ENCODE assay signal across 16 mouse cellular contexts in the genomic region with DNA sequence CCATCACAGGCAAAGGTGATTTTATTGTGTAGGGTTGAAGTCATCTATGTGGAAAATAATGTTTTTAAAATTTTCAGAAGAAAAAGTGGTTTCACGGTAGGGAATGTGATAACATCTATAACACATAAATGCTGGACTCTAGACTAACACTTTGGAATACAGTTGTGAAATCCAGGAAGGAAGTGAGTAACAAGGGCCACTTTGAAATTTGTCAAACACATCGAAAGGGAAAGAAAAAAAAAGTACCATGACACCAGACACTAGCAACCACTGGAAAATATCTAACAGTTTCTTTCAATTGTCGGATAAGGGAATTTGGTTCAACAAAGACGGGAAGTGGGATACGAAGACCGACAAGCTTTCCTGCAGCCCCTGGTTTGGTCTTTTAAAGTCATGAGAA.
DNase-seq lines count a peak whose midpoint lies in the region; ATAC-seq and TF ChIP-seq lines count a peak whose summit lies in the region.
"Had no signal": no experiment of that assay in that cellular context is flagged by ENCODE, and none has a peak within 500 bp of the region (broad histone marks: within the 10 kb centered on the region; RNA-seq: fewer than 3 reads in every experiment).

No protein-coding gene starts in this region.

- H3K9me3 ChIP-seq in heart, embryonic 12.5 days (replicated peaks), result no peaks in the 10 kb centered on the region
- no peaks in the 10 kb centered on the region for H3K9me3 ChIP-seq in kidney, postnatal 0 days (replicated peaks; ENCODE audit: low read length)
- no peaks in the 10 kb centered on the region for H3K9me3 ChIP-seq in heart, postnatal 0 days (replicated peaks; ENCODE audit: control insufficient read depth, low read length)
- H3K9me3 ChIP-seq: embryonic facial prominence, embryonic 12.5 days; forebrain, embryonic 10.5 days had no signal

- TF ChIP-seq EP300 in heart, adult 2 months (IDR thresholded peaks at IDR 0.05; ENCODE audit: insufficient read depth, low read depth, low read length), result no peak
- no peak for TF ChIP-seq EP300 in heart, postnatal 0 days (IDR thresholded peaks at IDR 0.05; ENCODE audit: low read depth)

- H3K9ac ChIP-seq in heart, adult 2 months (ENCODE audit: low read depth, low read length), result no peak overlapping the region
- no peak overlapping the region for H3K9ac ChIP-seq in heart, embryonic 12.5 days
- H3K9ac ChIP-seq in kidney, postnatal 0 days (ENCODE audit: low read depth, low read length), result no peak overlapping the region
- no peak overlapping the region for H3K9ac ChIP-seq in heart, postnatal 0 days (replicated peaks; ENCODE audit: low read depth, low read length)
- H3K9ac ChIP-seq: embryonic facial prominence, embryonic 12.5 days had no signal

- intact Hi-C loops in heart, adult 2 months (cut with DNase I), result no loop called here

- H3K36me3 ChIP-seq in heart, adult 2 months (ENCODE audit: control insufficient read depth, insufficient read depth, low read length), result no peaks in the 10 kb centered on the region; the same call in 1 of the 2 replicates
- no peaks in the 10 kb centered on the region for H3K36me3 ChIP-seq in heart, embryonic 12.5 days
- no peaks in the 10 kb centered on the region for H3K36me3 ChIP-seq in kidney, postnatal 0 days (ENCODE audit: insufficient read depth, low read length)
- no peaks in the 10 kb centered on the region for H3K36me3 ChIP-seq in heart, postnatal 0 days (replicated peaks; ENCODE audit: control insufficient read depth, insufficient read depth, low read length)
- H3K36me3 ChIP-seq: embryonic facial prominence, embryonic 12.5 days; forebrain, embryonic 10.5 days had no signal

- ATAC-seq in heart, embryonic 12.5 days (ENCODE audit: insufficient number of reproducible peaks, low FRiP score), result no peak
- ATAC-seq in kidney, postnatal 0 days (replicated peaks; ENCODE audit: low FRiP score, low read depth), result no peak
- ATAC-seq in heart, postnatal 0 days (ENCODE audit: insufficient read depth, low read depth), result no peak
- ATAC-seq: hindbrain, embryonic 16.5 days; Patski had no signal

- peak overlapping the region; percentile 47 for H3K27ac ChIP-seq in heart, adult 2 months
- no peak overlapping the region for H3K27ac ChIP-seq in heart, embryonic 12.5 days (ENCODE audit: poor library complexity, severe bottlenecking)
- no peak overlapping the region for H3K27ac ChIP-seq in kidney, postnatal 0 days
- H3K27ac ChIP-seq in heart, postnatal 0 days (ENCODE audit: low read depth), result peak overlapping the region; percentile 64
- H3K27ac ChIP-seq: embryonic facial prominence, embryonic 12.5 days; forebrain, embryonic 10.5 days had no signal

- 31% methylated on average over 6 of the region's 6 CpGs for WGBS in heart, adult 2 months
- WGBS in heart, embryonic 12.5 days, result 53% methylated on average over 6 of the region's 6 CpGs
- WGBS in kidney, postnatal 0 days, result 70% methylated on average over 6 of the region's 6 CpGs
- 58% methylated on average over 6 of the region's 6 CpGs for WGBS in heart, postnatal 0 days

- no peak for DNase-seq in heart, adult 2 months
- DNase-seq in kidney, postnatal 0 days (ENCODE audit: low spot score), result peak; percentile 50
- DNase-seq in kidney, postnatal 10 days, result no peak
- DNase-seq in 416B (ENCODE audit: low read depth) (peak; percentile 91), adipocyte (ENCODE audit: low spot score) (no peak)
- peak; percentile 35 for DNase-seq in heart, postnatal 0 days (ENCODE audit: low spot score)
- DNase-seq in frontal cortex, postnatal 10 days (ENCODE audit: low spot score in 2 of 2), result no peak
- DNase-seq: cerebellum, postnatal 25 days; kidney, adult 11 months; right cerebral cortex, postnatal 14 days; thymus, postnatal 25 days had no signal

- no peaks in the 10 kb centered on the region for H3K79me2 ChIP-seq in heart, adult 2 months (replicated peaks; ENCODE audit: control insufficient read depth, insufficient read depth, low read length)

- H3K4me1 ChIP-seq in heart, adult 2 months (ENCODE audit: control insufficient read depth, insufficient read depth, low read length), result no peaks in the 10 kb centered on the region; the same call in 1 of the 2 replicates
- H3K4me1 ChIP-seq in heart, embryonic 12.5 days (replicated peaks), result 0 out of 2 replicates have a peak, but pooled peaks cover 5% of the 10 kb centered on the region
- no peaks in the 10 kb centered on the region for H3K4me1 ChIP-seq in kidney, postnatal 0 days (replicated peaks; ENCODE audit: insufficient read depth, low read length)
- no peaks in the 10 kb centered on the region for H3K4me1 ChIP-seq in heart, postnatal 0 days (ENCODE audit: control insufficient read depth, insufficient read depth)
- H3K4me1 ChIP-seq: embryonic facial prominence, embryonic 12.5 days; forebrain, embryonic 10.5 days had no signal

- no peaks in the 10 kb centered on the region for H3K27me3 ChIP-seq in heart, adult 2 months (ENCODE audit: control insufficient read depth, insufficient read depth, low read length)
- no peaks in the 10 kb centered on the region for H3K27me3 ChIP-seq in heart, embryonic 12.5 days (replicated peaks)
- H3K27me3 ChIP-seq in kidney, postnatal 0 days (ENCODE audit: insufficient read depth, low read length), result no peaks in the 10 kb centered on the region
- no peaks in the 10 kb centered on the region for H3K27me3 ChIP-seq in heart, postnatal 0 days (ENCODE audit: control insufficient read depth, insufficient read depth, low read length)
- H3K27me3 ChIP-seq: embryonic facial prominence, embryonic 12.5 days; Patski had no signal

- TF ChIP-seq CTCF in heart, adult 2 months (IDR thresholded peaks at IDR 0.05), result no peak
- no peak for TF ChIP-seq CTCF in kidney, postnatal 0 days (IDR thresholded peaks at IDR 0.05; ENCODE audit: low read depth)
- TF ChIP-seq CTCF in heart, postnatal 0 days (IDR thresholded peaks at IDR 0.05; ENCODE audit: low read depth), result no peak

- no peak overlapping the region for H3K4me3 ChIP-seq in heart, adult 2 months
- no peak overlapping the region for H3K4me3 ChIP-seq in heart, embryonic 12.5 days
- no peak overlapping the region for H3K4me3 ChIP-seq in kidney, postnatal 0 days (replicated peaks; ENCODE audit: low read depth, low read length)
- no peak overlapping the region for H3K4me3 ChIP-seq in heart, postnatal 0 days (ENCODE audit: low read depth, low read length)
- H3K4me3 ChIP-seq: embryonic facial prominence, embryonic 12.5 days; forebrain, embryonic 10.5 days had no signal

- no peak for TF ChIP-seq POLR2A in heart, adult 2 months (IDR thresholded peaks at IDR 0.05; ENCODE audit: insufficient read depth, low read depth, low read length)

- no peak overlapping the region for H3K4me2 ChIP-seq in heart, embryonic 12.5 days
- no peak overlapping the region for H3K4me2 ChIP-seq in kidney, postnatal 0 days (ENCODE audit: low read length)
- no peak overlapping the region for H3K4me2 ChIP-seq in heart, postnatal 0 days (ENCODE audit: low read depth, low read length)
- H3K4me2 ChIP-seq: embryonic facial prominence, embryonic 12.5 days had no signal

Comparison
In these comparisons a context has a peak if more than half of its experiments do, and no peak if none do; other contexts are left out.
1. DNase-seq: peak in kidney, postnatal 0 days (single experiment), 416B (single experiment) and heart, postnatal 0 days (single experiment); none in heart, adult 2 months (0 of 2), kidney, postnatal 10 days (single experiment), adipocyte (single experiment) and frontal cortex, postnatal 10 days (0 of 2).
2. H3K27ac ChIP-seq: peak in heart, adult 2 months (single experiment) and heart, postnatal 0 days (single experiment); none in heart, embryonic 12.5 days (single experiment) and kidney, postnatal 0 days (single experiment).